Mouse (Mus musculus): ENCODE results near the gene 3110009E18Rik. TPM values are rescaled to one million over a fixed set of nuclear protein-coding genes. Genes with fewer than 3 reads are reported as not detected.

The 3110009E18Rik gene
- total RNA-seq, 1 experiment from 2014 or later: 12.9 TPM

- no peak for ATAC-seq (replicated peaks; ENCODE audit: low read depth, poor library complexity, severe bottlenecking)
Observed at GRCm38 (mm10) chr1:120189206-120189605, 68.2 kb downstream of the 3110009E18Rik start.

- ATAC-seq (replicated peaks; ENCODE audit: low read depth, poor library complexity, severe bottlenecking): no peak
Observed at GRCm38 (mm10) chr1:120190300-120190699, 69.3 kb downstream of the 3110009E18Rik start.

GRCm38 (mm10) chr1:120190946-120191345, 70.0 kb downstream of the 3110009E18Rik start:
- no peak for ATAC-seq (replicated peaks; ENCODE audit: low read depth, poor library complexity, severe bottlenecking)

GRCm38 (mm10) chr1:120192321-120192720, 71.3 kb downstream of the 3110009E18Rik start:
- no peak for ATAC-seq (replicated peaks; ENCODE audit: low read depth, poor library complexity, severe bottlenecking)

- no peak for ATAC-seq (replicated peaks; ENCODE audit: low read depth, poor library complexity, severe bottlenecking)
Observed at GRCm38 (mm10) chr1:120193586-120193985, 72.6 kb downstream of the 3110009E18Rik start.

GRCm38 (mm10) chr1:120195947-120196346, 75.0 kb downstream of the 3110009E18Rik start:
- ATAC-seq (replicated peaks; ENCODE audit: low read depth, poor library complexity, severe bottlenecking): no peak

GRCm38 (mm10) chr1:120196724-120197123, 75.7 kb downstream of the 3110009E18Rik start:
- ATAC-seq (replicated peaks; ENCODE audit: low read depth, poor library complexity, severe bottlenecking): no peak

- peak; percentile 99 for ATAC-seq (replicated peaks; ENCODE audit: low read depth, poor library complexity, severe bottlenecking)
Observed at GRCm38 (mm10) chr1:120197189-120197588, 76.2 kb downstream of the 3110009E18Rik start.

GRCm38 (mm10) chr1:120198151-120198550, 77.2 kb downstream of the 3110009E18Rik start:
- no peak for ATAC-seq (replicated peaks; ENCODE audit: low read depth, poor library complexity, severe bottlenecking)

GRCm38 (mm10) chr1:120198942-120199341, 78.0 kb downstream of the 3110009E18Rik start:
- ATAC-seq (replicated peaks; ENCODE audit: low read depth, poor library complexity, severe bottlenecking): no peak

- peak; percentile 71 for ATAC-seq (replicated peaks; ENCODE audit: low read depth, poor library complexity, severe bottlenecking)
Observed at GRCm38 (mm10) chr1:120202542-120202941, 81.6 kb downstream of the 3110009E18Rik start.

- no peak for ATAC-seq (replicated peaks; ENCODE audit: low read depth, poor library complexity, severe bottlenecking)
Observed at GRCm38 (mm10) chr1:120203836-120204235, 82.8 kb downstream of the 3110009E18Rik start.

GRCm38 (mm10) chr1:120204834-120205233, 83.8 kb downstream of the 3110009E18Rik start:
- ATAC-seq (replicated peaks; ENCODE audit: low read depth, poor library complexity, severe bottlenecking): no peak

- no peak for ATAC-seq (replicated peaks; ENCODE audit: low read depth, poor library complexity, severe bottlenecking)
Observed at GRCm38 (mm10) chr1:120207568-120207967, 86.6 kb downstream of the 3110009E18Rik start.

- ATAC-seq (replicated peaks; ENCODE audit: low read depth, poor library complexity, severe bottlenecking): no peak
Observed at GRCm38 (mm10) chr1:120208502-120209230, 87.7 kb downstream of the 3110009E18Rik start.

- no peak for ATAC-seq (replicated peaks; ENCODE audit: low read depth, poor library complexity, severe bottlenecking)
Observed at GRCm38 (mm10) chr1:120220841-120221240, 99.9 kb downstream of the 3110009E18Rik start.

GRCm38 (mm10) chr1:120221285-120221684, 100.3 kb downstream of the 3110009E18Rik start:
- ATAC-seq (replicated peaks; ENCODE audit: low read depth, poor library complexity, severe bottlenecking): no peak

GRCm38 (mm10) chr1:120223613-120224012, 102.6 kb downstream of the 3110009E18Rik start:
- ATAC-seq (replicated peaks; ENCODE audit: low read depth, poor library complexity, severe bottlenecking): no peak

GRCm38 (mm10) chr1:120229723-120230471, 108.9 kb downstream of the 3110009E18Rik start:
- no peak for ATAC-seq (replicated peaks; ENCODE audit: low read depth, poor library complexity, severe bottlenecking)

GRCm38 (mm10) chr1:120231334-120231733, 110.3 kb downstream of the 3110009E18Rik start:
- ATAC-seq (replicated peaks; ENCODE audit: low read depth, poor library complexity, severe bottlenecking): peak; percentile 73

- ATAC-seq (replicated peaks; ENCODE audit: low read depth, poor library complexity, severe bottlenecking): no peak
Observed at GRCm38 (mm10) chr1:120232170-120232569, 111.2 kb downstream of the 3110009E18Rik start.

All from common myeloid progenitor, adult 5-6 weeks (primary cell).